Mouse (Mus musculus) left cerebral cortex, adult 18-20 months (tissue): ENCODE results near the gene Sgcb. TPM values are rescaled to one million over a fixed set of nuclear protein-coding genes. Genes with fewer than 3 reads are reported as not detected.
"Not testable (repeated sequence)": the region's sequence is repeated elsewhere in the genome, so short reads cannot be mapped to it uniquely, and the experiment has no call there.

ENCODE experiments used
- DNase-seq, 2 experiments: peaks; one replicate each; pipeline ENCODE4 v3.0.0; 2021 to 2022; ENCODE audit warnings: low spot score in 2 of 2, mixed read lengths in 1 of 2
- total RNA-seq, 2 experiments: library from RNA; stranded (reverse); gene quantifications; 2 replicates each; pipeline ENCODE4 v1.2.3; 2021

Gene Sgcb
- total RNA-seq, 2 experiments from 2014 or later: 40.2 to 43.2 TPM

DNA sequence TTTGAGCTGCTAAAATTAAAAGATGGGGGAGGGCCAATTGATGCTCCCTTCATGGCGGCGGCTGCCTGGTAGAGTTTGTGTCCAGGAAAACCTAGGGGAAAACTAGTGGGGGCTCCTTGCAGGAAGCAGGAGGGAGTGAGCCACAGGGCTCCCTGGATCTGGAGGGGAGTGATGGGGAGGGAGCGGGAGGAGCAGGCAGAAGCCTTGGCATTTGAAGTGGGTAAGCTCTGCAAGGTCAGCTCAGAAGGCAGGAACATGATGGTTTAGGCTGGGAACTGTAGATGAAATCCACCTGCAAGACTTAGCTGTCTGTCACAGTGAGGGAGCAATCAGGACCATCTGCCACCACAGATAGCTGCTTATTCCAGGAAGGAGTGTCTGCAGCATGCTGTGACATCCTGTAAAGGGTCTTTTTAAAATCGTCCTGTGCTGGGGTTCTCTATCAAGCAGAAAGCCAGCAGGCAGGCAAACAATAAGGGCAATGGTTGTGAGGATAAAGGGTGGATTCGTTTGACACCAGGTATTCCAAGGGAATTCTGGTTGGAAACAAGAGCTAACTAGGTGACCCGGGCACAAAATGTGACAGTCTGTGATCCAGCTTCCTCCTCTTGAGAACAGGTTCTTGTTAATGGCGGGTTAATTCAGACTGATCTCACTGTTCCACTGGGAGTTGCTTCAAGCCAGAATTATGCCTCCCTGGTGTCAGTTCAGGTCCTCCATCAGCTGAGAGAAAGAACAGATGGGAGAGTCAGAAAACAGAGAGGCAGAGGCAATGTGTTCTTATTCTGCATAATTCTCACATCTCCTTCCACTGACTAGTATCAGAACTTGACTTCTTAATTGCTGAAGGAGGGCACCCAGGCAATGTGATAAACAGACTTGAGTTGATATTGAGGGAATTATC lies 62.1 kb downstream of the Sgcb start:
- no peak for DNase-seq

DNA sequence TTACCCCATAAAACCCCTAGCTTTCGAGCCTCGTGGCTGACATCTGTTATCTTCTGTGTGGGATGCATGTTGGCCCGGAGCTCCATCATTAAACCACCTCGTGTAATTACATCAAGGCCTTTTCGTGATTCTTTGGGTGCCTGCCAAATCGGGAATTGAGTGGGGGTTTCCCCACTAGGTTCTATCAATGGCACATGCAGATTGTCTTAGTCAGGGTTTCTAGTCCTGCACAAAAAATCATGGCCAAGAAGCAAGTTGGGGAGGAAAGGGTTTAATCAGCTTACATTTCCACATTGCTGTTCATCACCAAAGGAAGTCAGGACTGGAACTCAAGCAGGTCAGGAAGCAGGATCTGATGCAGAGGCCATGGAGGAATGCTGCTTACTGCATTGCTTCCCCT lies 63.6 kb downstream of the Sgcb start:
- DNase-seq: not testable (repeated sequence)

Other genes starting within 250 kb of the Sgcb start
- gene Cwh43, start 241.7 kb downstream of the Sgcb start, total RNA-seq: 1 to 10 TPM; 1.3 to 2.1 TPM
- gene Dcun1d4, start 166.8 kb downstream of the Sgcb start, total RNA-seq: 100 to 1,000 TPM; 132 to 133 TPM
- not detected for gene Lrrc66, start 15.3 kb downstream of the Sgcb start, total RNA-seq
- under 1 TPM in 1 of 2 experiments, not detected in 1; 0.51 TPM for gene Spata18, start 3.6 kb upstream of the Sgcb start, total RNA-seq